Mouse (Mus musculus): Measurements from ENCODE around the gene Fam53b.

Gene Fam53b

DNA sequence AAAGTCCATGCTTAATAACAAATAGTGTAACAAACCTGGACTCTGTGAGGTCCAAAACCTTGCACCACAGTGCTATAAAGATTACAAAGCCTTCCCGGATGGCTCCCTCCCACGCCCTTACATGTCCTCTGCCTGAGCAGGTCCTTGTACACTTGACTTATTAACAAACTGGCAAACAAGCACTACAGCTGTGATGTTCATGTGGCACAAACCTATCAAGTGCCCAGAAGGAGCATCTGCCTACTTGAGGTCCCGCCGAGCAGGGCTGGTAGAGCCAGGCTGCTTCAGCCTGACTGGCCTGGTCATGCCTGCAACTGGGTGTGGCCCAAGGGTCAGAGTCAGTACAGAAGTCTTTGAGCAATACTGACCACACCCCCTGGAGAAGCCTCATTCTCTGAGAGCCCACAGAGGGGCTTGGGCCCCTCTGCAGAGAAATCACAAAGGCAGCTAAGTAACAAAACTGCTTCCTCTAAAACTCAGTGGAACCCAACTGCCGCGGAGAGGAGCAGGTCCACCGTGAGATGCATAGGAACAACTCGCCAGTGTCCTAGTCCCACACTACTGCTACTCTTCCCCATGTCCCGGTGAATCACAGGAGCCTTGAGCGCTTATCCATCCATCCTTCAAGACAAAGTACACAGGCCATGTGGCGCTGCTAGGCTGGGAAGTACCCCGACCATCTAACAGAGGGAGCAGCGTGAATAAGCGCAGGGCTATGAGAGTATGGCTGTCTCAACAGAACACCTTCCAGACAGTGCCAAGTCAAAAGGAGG, 23.1 kb downstream of the Fam53b start:
- no peak for DNase-seq (ENCODE audit: low read depth, low spot score)

DNA sequence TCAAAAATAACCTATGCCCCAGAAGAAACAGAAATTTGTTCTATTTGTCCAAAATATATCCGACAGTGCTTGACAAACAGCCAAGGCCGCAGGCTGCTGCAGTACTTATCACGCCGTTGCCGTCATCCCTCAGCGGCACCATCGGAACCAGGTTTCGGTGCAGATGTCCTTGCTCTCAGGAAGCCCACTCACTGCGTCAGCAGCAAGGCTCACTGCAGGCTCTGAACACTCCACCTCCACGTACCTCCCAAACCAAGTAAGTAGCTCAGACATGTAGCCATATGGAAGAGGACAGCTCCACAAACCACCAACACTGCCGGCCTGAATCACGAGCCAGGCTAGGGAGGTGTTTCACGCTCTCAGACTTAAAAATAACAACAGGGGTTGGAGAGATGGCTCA, 24.9 kb downstream of the Fam53b start:
- DNase-seq (ENCODE audit: low read depth, low spot score) = no peak

DNA sequence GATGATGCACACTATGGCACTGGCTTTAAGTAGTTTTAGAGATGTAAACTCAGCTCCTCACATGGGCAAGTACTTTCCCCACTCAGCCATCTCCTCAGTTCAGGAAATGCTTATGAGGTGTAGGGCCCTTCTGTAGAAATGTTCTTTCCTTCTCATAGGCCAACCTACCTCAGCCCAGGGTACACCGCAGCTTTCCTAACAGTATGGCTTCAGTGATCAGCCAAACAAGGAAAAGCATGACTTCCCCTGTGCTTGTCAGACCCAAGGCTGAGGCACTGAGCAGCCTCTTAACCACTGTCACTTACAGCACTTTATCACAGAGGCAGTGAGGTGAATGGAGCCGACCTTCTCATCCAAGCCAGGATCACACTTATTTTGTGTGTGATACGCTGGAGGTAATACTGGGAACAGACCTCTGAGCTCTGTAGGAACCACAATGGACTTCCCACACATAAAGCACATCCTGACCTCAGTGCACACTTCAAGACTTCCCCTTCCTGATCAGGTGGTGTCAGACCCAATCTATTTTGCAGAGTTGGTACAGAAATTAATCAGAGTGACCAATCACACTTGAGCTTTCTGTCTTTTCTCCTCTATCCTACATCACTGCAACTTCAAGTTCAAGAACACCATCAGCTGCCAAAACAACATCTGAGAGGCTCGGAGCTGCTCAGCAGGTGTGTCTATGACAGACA, 26.0 kb downstream of the Fam53b start:
- no peak for DNase-seq (ENCODE audit: low read depth, low spot score)

DNA sequence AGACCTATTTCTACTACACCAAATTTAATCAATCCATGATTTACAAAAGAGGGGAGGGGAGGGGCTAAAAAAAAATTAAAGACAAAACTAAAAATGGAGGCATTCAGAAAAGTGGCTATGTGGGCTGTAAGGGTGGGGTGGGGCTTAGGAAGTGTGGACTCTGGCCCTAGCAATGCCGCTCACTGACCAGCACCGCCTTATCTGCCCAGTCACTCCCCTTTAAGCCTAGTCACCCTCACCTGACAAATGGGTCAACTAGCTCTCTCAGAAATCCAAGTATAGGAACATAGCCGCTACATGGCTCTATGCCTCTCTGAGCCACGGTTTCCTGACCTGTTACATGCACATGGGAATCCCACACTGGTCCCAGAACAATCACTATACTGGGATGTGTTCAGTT, 26.7 kb downstream of the Fam53b start:
- DNase-seq (ENCODE audit: low read depth, low spot score) = no peak

DNA sequence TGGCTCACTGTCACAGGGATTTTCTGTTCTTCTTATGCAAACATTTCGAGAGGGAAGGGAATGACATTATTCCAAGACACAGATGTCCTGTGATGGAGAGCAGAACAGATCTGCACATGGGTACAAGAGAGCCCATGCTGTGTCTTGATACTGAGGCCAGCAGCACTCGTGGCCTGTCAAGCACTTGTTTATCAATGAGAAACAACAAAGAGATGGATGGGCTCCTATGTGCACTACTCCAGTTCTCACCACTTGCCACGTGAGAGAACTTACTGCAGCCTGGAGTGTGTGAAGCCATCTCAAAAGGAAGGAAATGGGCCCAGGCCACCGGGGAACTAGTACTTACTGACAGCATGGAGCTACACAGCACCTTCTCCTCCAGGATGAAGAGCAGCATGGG, 27.2 kb downstream of the Fam53b start:
- DNase-seq (ENCODE audit: low read depth, low spot score) = no peak

DNA sequence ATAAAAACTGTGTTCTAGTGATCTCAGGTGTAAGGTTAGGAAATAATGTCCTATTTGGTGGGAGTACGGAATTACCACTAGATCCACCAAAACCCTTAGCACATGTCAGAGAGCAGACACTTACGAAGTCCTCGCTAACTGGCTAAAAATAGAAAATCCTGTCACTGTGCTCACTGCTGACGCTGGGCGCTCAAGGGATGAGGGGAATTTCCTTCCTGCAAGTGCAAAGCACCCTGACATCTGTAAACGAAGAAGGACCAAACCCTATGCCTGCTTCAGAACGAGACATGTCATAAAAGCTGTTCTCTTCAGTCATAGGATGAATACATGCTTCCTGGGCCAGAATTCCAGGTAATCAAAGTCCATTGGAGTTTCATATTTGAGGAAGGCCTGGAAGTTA, 27.7 kb downstream of the Fam53b start:
- no peak for DNase-seq (ENCODE audit: low read depth, low spot score)

DNA sequence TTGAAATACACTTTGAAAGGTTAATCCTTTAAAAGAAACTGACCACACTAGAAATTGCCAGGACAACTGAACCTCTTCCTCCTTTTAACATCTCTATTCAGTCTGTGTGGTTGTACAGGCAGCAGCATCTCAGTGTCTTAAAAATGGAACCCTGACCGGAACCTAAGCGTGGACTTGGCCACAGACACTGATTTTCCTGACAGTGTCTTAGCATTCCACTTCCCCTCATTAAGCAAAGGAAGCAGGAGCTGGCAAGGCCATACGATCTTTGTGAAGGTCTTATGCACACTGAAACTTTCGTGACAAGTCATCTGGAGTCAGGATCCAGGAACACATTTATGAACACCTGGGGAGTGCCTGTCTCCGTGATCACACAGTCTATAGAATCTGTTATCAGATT, 29.6 kb downstream of the Fam53b start:
- no peak for DNase-seq (ENCODE audit: low read depth, low spot score)

DNA sequence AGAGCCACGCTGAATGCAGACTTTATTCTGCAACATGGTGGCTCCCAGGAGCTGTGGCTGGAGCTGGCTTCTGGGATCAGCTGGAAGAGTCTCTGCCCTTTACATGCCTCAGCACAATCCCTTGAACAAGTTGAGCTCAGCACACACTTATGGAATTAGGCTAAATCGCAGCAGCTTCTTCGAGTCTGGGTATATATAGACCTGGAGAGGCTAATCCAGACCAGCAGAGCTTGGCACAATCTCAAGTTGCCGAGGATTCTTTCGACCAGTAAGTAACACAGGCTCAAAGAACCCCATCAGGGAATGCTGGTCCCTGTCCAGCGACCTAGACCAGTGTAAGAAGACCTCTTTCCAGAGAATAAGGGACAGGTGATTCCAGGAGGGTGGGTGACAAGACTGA, 31.8 kb downstream of the Fam53b start:
- DNase-seq (ENCODE audit: low read depth, low spot score) = no peak

DNA sequence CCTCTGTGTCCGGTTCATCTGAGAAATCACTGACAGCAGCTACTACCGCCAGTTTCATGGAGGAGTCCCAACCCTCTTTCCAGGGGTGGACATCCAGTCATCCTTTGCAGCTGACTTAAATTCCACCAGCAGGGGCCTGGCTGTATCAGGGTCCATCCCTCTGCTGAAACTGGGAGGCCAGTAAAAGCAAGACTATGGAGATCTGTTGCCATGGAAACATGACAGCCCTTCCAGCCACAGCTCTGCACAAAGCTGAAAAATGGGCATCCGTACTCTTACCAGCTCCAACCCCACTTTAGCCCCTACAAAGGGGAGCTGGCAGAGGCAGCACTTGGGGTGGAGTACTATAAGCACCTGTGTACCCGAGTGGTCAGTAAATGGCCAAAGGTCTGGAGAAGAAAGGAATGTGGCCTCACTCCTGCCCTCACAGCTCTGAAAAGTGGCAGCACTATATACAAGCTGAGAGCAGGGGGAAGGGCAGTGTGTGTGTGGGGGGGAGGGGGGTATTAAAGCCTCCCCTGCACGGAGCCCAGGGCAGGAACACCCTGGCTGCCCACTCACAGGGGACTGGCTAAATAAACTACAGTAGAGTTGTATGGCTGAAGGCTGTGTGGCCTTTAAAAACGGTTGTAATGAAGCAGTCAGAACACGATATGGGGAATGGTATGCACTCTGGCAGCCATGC, 32.4 kb downstream of the Fam53b start:
- no peak for DNase-seq (ENCODE audit: low read depth, low spot score)

DNA sequence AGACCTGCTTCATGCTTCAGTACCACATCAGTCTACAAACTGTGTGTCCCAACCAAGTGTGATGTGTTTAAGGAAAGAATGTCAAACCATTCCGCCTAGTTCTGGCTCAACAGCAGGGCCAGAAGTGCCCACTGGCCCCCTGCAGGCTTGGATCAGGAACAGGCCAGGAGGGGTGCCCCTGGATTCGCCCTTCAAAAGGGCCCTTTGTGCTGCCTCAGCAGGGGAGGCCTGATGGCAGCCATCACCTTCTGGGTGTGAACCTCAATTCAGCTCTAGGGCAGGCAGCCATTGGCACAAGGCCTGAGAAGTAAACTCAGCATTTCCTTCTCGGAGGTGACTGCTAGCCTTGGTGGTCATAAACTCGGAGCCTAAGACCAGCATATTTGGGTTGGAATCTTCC, 33.1 kb downstream of the Fam53b start:
- DNase-seq (ENCODE audit: low read depth, low spot score) = no peak

DNA sequence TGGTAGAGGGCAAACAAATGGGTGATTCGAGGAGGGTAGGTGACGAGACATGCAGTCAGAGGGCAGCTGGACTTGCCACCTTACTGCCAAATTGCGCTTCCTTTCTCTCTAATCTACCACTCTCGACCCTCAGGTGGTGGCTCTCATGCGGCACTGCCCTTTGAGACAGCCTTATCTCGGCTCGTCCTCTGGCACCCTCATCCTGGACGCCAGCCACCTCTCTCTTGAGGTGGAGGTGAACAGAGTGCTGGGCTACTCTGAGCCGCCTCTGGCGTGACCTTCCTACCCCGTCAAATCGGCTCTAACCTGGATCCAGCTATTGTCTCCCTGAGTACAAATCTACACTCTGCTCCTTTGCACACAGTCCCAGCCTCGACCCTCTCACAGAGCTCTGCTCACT, 35.1 kb downstream of the Fam53b start:
- DNase-seq (ENCODE audit: low read depth, low spot score) = no peak

DNA sequence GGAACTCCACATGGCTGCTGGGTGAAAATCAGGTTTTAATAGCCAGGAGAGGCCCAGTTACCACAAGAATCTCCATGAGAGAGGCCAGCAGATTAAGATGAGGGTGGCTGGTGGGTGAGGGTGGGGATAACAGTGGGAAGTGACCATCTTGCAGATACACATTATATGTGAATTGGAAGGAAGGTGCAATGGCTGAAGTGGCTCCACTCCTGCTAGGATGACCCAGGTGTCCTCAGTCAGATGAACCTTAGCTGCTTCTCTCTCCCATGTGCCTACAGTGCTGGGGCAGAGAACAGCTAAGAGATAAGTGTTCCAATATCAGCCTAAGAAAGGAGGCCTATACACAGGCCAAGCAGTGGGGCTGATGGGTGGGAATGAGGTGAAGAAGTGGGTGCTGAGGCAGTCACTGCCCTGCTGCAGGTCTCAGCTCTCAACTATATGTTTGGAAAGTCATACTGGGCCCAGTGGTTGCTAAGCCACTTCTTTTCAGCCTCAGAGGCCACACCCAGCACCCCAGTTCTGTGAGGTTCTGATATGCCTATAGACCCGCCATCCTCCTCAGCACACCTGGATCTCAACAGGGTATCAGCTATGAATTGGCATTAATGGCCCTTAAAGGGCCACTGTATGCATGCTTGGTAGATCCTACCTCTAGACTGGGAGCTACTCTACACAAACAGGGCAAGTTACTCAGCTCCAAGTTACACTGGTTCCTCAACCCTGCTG, 35.8 kb downstream of the Fam53b start:
- no peak for DNase-seq (ENCODE audit: low read depth, low spot score)

DNA sequence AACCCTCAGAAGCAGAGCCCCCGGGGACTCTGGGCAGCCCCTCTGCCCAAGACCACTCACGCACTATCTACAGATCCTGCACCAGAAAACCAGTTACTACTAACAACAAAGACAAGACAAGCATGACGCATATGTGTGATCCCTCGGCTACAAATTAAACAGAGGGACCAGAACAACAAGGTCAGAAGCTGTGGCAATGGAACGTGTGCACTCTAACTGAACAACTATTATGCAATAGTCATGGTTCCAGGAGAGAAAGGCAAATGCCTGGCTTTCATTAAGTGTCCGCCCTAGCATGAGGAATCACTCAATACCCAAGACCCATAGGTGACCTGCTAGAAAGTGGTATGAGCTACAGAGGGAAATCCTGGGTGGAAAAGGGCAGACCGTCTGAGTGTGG, 36.6 kb downstream of the Fam53b start:
- no peak for DNase-seq (ENCODE audit: low read depth, low spot score)

DNA sequence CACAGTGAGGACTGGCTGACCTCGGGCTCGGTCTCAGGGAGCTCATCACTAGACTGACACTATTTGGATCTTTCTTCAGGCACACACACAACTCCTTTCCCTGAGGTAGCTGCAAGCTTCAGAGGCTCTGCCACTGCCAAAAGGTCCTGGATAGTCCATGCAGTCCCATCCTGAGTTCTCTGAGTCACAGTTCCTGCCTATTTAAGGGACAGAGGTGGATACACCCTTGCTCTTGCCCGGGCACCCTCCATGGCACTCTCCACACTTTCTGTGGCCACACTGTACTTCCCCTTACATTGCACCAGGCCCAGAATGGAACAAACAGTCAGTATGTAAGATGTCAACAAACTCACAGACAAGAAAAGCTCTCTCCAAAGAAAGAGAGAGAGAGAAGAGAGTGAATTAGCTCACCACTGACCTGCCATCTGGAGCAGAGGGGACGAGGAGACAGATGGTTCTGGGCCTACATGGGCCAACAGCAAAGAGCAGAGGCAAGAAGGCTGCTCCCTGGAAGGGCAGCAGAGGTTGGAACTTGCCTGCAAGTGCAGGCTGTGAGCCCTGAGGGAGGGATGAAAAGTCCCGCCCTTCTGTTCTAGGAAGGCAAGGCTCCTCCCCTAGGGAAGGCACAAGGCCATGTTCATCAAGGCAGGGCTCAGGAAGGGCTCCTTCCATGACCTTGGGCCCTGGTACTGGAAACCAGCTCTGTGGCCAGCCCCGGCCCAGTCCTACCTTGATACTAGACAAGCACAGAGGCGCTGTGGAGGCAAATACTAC, 37.2 kb downstream of the Fam53b start:
- DNase-seq (ENCODE audit: low read depth, low spot score) = no peak

DNA sequence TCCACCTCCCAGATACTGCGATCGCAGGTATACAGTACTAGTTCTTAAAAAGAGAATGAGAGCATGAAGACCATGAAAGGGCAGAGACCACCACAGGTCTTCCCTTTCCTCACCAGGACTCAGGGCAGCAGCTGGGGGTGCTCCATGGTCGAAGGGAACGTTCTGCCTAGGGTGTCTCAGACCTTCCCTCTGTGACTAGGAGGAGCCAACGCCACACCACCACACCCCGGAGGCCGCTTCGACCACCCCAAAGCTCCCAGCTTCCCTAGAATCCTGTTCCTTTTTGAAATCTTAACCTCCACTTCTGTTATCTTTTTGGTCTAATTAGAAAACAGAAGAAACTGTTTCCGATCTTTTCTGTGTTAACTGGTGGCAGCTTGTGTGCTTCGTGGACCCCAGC, 37.8 kb downstream of the Fam53b start:
- no peak for DNase-seq (ENCODE audit: low read depth, low spot score)

DNA sequence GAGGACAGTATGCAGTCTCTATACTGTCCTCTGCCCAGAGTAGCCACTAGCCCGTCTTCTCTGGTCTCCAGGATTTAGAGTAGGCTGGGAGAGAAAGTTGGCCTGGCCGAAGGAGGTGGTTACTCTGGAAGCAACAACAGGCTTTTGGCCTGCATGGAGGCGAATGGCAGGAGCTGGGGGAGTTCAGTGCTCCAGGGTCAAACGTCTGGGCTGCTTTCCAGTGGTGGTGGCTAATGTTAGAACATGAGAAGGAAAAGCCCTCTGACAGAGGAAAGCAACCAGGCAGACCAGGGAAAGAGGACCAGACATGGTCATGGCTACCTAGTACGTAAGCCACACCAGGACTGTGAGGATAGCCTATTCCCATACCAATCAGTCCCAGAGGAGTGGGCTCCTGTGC, 38.4 kb downstream of the Fam53b start:
- no peak for DNase-seq (ENCODE audit: low read depth, low spot score)

DNA sequence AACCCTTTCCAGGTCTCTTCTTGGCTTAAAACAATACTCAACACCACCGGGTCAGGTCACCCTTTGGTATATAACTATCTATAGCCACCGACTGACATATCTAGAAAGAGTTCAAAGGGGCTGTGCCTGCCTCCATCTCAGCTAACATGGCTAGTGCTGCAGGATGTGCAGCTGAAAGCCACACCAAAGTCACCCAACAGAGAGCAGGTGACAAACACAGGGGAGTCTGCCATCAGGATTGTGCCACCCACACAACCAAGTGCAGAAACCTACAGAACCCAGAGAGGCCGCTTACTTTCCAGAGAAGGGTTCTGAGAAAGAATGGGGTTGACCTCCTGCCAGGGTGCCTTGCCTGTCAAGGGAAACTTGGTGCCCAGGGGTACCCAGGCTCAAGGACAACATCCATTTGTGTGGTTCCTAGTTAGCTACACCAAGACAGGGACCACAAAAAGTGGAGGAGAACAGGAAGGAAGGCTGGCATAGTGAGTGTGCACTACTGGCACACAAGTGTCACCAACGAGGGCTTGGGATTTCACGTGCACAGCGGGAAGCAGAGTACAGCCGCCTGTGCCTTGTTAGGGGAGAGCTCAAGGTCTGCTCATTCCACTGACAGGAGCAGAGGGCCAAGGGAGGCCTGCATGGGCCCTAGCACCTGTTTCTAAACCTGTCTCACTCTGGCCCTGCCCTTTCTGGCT, 40.5 kb downstream of the Fam53b start:
- DNase-seq (ENCODE audit: low read depth, low spot score) = no peak

DNA sequence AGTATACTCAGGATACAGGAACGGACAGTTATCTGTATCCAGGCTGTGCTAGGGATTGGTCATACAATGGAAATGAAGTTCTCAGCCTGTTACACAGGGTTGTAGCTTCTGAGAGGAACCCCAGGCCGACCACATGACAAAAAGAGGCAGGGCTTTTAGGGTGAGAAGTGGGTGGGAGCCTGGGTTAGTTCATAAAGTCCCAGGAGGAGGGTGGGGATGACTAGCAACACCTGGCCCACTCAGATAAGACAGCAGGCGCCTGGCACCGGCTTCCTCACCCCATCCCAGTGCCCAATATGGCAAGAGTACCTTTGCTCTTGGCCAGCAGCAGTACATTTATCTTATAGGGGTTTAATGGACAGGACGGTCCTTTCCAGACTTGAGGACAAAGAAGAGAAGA, 41.2 kb downstream of the Fam53b start:
- no peak for DNase-seq (ENCODE audit: low read depth, low spot score)

DNA sequence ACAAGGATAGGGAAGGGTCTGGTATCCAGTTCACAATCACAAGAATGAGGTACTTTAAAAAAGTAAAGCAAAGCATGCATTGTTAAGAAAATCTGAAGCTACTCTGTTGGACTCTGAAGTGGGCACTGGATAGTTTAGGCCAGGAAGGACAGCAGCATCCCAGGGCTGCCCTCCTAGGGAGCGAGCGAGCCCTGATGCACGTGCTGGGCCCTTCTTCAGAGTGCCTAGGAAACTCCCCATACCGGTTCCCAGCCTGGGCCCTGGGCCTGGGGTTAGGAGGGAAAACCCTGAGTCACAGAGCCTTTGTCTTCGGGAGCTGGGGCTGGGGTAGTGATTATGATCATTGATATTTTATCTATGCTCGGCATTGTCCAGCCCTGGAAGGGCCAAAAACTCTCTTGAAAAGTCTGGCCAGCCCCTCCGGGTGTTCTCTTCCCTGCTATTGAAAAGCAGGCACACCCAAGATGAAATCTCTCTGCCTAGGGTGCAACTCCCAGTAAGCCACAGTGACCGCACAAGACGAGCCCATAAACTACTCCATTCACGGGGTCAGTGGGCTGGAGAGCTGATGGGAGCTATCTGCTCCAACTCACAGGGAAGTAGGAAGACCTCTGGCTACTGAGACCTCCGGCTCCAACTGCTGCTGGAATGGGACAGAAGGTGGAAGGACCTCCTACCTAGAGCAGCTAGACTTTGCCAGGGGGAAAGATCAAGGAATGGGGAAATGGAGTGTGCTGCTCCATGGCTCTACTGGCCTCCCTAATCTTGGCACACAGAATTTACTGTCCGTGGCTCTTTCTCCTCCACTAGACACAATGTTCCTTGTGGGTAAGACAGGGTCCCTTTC, 45.0 kb downstream of the Fam53b start:
- DNase-seq (ENCODE audit: low read depth, low spot score) = no peak

DNA sequence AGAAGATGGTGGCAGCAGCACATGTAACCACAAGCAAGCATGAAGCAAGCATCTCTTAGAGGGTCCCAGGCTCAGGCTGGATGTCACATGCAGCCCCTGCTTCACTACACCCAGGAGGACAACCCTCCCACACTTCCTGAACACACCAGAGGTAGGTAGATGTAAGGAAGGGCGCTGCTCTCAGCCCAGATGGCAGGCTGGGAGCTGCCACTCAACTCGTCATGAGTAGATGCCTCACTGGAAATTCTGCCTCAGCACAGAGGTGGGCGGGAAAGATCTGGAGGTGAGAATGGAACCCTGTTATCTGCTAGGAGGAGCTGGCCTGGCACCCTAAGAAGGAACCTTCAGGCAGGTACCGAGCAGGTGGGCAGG, 45.7 kb downstream of the Fam53b start:
- no peak for DNase-seq (ENCODE audit: low read depth, low spot score)

Data from 3T3-L1 (cell line).